Mouse (Mus musculus): ENCODE results near the gene Nr5a1. TPM values are rescaled to one million over a fixed set of nuclear protein-coding genes. Genes with fewer than 3 reads are reported as not detected.
A peak's percentile ranks its signal among the peaks of the same experiment; 100 is the strongest.

Nr5a1 gene
- polyA plus RNA-seq, 1 experiment from 2014 or later: 1.1 TPM

DNA sequence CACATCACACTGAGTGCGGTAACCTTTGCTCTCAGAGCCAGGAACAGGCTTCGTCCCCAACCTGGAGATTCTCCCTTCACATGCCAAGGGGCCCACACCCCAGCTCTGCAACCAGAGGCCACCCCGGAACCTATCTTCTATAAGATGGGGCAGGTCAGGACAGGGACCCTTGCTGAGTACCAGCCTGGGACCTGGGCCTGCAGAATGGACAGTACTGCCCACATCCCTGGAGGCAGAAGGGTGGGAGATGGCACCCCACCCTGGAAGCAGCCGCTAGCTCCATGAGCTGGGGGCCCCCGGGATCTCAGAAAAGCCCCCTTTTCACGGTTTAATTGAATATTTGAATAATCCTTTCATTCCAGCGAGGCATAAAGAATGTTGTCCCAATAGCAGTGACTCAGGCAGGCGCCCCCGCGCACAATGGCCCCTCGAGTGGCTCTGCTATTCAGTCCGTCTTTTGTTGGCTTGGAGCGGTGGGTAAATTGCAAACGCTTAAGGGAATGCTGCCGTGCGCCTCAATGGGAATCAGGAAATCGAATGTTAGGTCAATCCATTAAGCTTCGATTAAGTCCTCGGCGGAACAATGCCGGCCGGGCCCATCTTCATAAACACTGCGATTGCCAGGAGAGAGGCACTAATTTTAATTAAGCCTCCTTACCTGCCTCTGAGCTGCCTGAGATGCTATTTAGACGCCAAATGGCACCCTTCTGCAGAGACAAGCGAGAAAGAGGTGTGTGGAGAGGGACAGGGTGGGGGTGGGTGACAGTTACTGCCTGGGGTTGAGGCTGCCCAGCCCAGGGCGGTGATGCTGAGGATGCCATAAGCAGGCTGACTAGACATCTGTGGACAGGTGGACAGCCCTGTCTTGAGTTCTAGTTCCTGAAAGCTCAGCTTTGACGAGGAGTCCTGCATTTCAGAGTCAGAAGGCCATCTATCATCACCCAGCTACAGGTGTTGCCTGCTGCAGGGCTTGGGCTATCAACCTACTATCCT, 16.9 kb downstream of the Nr5a1 start:
- 9% methylated on average over 27 of the region's 27 CpGs for WGBS
- H3K36me3 ChIP-seq (replicated peaks): no peaks in the 10 kb centered on the region
- no peak overlapping the region for H3K27ac ChIP-seq
- peak overlapping the region; percentile 29 for H3K4me2 ChIP-seq
- no peaks in the 10 kb centered on the region for H3K9me3 ChIP-seq
- peak; percentile 44 for ATAC-seq (ENCODE audit: low FRiP score)
- no peak overlapping the region for H3K4me3 ChIP-seq (replicated peaks)
- peaks cover 100% of the 10 kb centered on the region for H3K27me3 ChIP-seq
- peaks cover 37% of the 10 kb centered on the region for H3K4me1 ChIP-seq
- no peak overlapping the region; the same call in 1 of the 2 replicates for H3K9ac ChIP-seq

DNA sequence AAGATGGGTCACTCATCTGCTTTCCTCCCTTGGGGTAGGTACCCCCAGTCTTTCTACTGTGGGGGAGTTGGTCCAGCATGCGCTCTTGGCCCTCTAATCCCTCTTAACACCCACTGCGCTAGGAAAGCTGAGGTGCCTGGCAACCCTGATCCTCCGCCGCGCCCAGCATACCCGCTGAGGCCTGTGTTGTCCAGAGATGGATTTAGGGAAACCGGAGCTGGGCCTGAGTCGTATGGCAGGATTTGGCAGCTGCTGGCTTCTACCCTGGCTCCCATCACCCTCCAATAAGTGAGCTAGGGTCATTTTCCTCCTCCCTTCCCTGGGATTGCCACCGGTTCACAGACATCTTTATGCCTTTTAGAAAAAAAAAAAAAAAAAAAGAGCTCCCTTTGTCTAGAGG, 18.6 kb downstream of the Nr5a1 start:
- no peak overlapping the region for H3K27ac ChIP-seq

DNA sequence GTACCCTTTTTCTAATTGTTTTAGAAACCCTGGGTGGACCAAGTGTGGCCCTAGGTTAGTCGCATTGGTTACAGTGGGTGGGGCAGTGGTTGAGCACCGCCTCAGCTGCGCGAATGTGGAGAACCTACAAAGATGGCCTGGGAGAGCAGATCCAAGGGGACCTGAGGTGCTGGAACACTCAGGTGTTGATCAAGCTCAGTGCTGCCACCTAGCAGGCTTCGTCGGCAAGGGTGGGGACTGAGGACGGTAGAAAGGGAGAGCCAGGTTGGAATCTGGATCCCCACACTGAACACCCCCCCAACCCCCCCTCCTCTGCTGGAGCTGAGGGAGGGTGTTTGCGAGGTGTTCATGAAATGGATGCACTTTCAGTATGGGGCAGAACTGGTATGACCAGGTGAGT, 22.8 kb downstream of the Nr5a1 start:
- Histone ChIP-seq H3K4me1 (peaks cover 47% of the 10 kb centered on the region), H3K9ac (no peak overlapping the region), H3K27me3 (peaks cover 87% of the 10 kb centered on the region), H3K4me3 (replicated peaks) (no peak overlapping the region), H3K27ac (no peak overlapping the region), H3K4me2 (no peak overlapping the region), H3K36me3 (replicated peaks) (no peaks in the 10 kb centered on the region), H3K9me3 (no peaks in the 10 kb centered on the region)
- WGBS: 20% methylated on average over 8 of the region's 8 CpGs
- ATAC-seq (ENCODE audit: low FRiP score): no peak

More for the DNA sequence above, 18.6 kb downstream of the Nr5a1 start:
- Histone ChIP-seq H3K4me2 (no peak overlapping the region), H3K4me1 (peaks cover 40% of the 10 kb centered on the region), H3K36me3 (replicated peaks) (no peaks in the 10 kb centered on the region), H3K9me3 (no peaks in the 10 kb centered on the region), H3K4me3 (replicated peaks) (no peak overlapping the region), H3K27me3 (peaks cover 99% of the 10 kb centered on the region), H3K9ac (no peak overlapping the region)
- WGBS: 16% methylated on average over 9 of the region's 9 CpGs
- no peak for ATAC-seq (ENCODE audit: low FRiP score)

DNA sequence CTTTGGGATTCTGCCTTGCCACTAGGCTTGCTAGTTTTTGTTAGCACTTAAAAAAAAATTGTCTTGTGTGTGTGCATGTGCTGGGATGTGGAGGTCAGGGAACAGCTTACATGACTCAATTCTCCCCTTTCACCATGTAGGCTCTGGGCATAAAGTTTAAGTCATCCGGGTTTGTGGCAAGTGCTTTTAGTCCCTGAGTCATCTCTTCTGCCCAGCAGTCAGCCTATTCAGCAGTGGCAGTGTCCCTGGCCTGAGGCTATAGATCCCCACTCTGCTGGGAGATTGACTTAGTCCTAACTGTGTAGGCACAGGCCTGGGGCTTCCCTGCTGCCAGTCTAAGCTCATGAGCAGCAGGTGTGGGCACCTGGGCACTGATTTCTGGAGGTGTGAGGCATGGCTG, 24.5 kb downstream of the Nr5a1 start:
- ATAC-seq (ENCODE audit: low FRiP score): no peak
- WGBS: 45% methylated on average over 1 of the region's 1 CpGs

DNA sequence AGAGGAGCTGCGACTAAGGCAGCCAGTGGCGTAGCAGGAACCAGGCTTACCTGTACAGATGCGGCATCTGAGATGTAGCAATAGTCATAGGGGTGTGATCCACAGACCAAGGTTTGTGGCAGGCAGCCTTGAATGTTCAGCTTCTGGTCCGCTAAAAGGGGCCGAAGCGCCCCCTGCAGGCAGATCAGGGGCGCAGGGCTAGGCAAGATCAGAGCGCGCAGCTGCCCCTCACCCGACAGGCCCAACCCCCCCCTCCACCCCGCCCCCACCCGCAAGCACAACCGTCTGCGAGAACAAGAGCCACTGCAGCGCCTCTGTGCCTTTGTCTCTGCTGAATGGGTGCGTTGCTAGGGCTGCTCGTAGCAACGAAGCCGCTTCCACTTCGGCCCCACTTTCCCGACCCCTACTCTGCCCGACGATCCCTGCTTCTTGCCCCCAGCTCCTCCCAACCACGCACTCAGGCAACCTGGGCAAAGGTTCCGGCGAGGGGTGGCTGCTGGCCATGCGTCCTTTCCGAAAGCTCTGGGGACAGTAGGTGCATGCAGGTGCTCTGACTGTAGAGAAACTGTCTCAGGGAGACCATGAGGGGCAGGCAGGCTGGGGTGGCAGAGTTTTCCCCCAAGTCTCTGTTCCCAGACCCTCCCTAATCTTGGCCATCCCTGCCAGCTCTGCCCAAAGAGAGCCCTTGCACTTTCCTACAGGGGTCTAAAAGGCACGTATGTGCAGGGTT, 25.4 kb downstream of the Nr5a1 start:
- Histone ChIP-seq H3K27me3 (peaks cover 66% of the 10 kb centered on the region), H3K4me2 (peak overlapping the region; percentile 58), H3K9ac (peak overlapping the region; percentile 56), H3K27ac (peak overlapping the region; percentile 56), H3K4me3 (replicated peaks) (peak overlapping the region; percentile 33), H3K9me3 (no peaks in the 10 kb centered on the region), H3K4me1 (peaks cover 35% of the 10 kb centered on the region), H3K36me3 (replicated peaks) (no peaks in the 10 kb centered on the region)
- peak; percentile 87 for ATAC-seq (ENCODE audit: low FRiP score)
- WGBS: 3% methylated on average over 29 of the region's 29 CpGs

More for the DNA sequence above, 24.5 kb downstream of the Nr5a1 start:
- H3K4me1 ChIP-seq: peaks cover 35% of the 10 kb centered on the region
- peak overlapping the region; percentile 56; the same call in 1 of the 2 replicates for H3K27ac ChIP-seq
- H3K36me3 ChIP-seq (replicated peaks): no peaks in the 10 kb centered on the region
- H3K4me3 ChIP-seq (replicated peaks): no peak overlapping the region
- no peak overlapping the region for H3K4me2 ChIP-seq
- H3K9ac ChIP-seq: no peak overlapping the region
- no peaks in the 10 kb centered on the region for H3K9me3 ChIP-seq
- peaks cover 70% of the 10 kb centered on the region for H3K27me3 ChIP-seq

DNA sequence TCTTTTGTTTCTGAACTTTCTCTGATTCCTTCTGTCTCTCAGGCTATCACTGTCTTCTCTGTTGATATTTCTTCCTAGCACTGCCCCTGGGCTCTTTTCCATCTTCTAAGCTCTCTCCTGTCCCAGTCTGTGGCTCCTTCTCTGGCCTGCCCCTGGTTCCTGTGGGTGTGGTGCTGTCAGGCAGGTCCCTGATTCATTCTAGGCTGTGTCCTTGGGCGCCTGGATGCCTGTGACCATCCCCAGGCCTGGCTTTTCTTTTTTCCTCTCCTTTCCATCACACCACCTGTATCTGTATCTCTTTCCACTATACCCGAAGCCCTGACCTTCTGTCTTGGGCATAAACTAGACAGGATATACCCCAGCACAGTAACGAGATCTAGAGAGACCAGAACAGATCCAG, 28.6 kb downstream of the Nr5a1 start:
- H3K36me3 ChIP-seq (replicated peaks): no peaks in the 10 kb centered on the region
- 65% methylated on average over 3 of the region's 3 CpGs for WGBS
- H3K27me3 ChIP-seq: peaks cover 36% of the 10 kb centered on the region
- no peak overlapping the region for H3K4me2 ChIP-seq
- H3K27ac ChIP-seq: no peak overlapping the region
- no peaks in the 10 kb centered on the region for H3K9me3 ChIP-seq
- H3K4me3 ChIP-seq (replicated peaks): no peak overlapping the region
- ATAC-seq (ENCODE audit: low FRiP score): no peak
- H3K9ac ChIP-seq: no peak overlapping the region
- peaks cover 32% of the 10 kb centered on the region for H3K4me1 ChIP-seq

DNA sequence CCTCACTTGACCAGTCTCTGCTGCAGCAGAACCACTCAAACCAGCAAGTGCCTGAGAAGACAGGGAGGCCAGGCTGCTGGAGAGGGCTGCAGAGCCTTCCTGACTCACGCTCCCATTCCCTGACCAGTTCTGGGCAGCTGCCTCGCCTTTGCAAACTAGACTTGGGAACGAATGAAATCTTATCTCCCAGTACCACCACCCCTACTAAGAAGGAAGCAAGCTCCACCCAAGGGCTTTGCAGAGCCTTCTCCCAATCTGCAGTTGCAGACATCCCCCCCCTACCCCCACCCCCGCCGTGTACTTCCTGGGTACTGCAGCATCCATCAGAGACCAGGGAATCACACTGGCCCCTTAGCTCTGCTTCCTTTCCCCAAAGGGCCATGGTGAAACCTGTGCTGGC, 31.3 kb downstream of the Nr5a1 start:
- no peaks in the 10 kb centered on the region for H3K9me3 ChIP-seq
- no peak overlapping the region for H3K4me2 ChIP-seq
- ATAC-seq (ENCODE audit: low FRiP score): no peak
- H3K27me3 ChIP-seq: peaks cover 25% of the 10 kb centered on the region
- no peak overlapping the region for H3K9ac ChIP-seq
- no peak overlapping the region for H3K27ac ChIP-seq
- H3K36me3 ChIP-seq (replicated peaks): no peaks in the 10 kb centered on the region
- WGBS: 89% methylated on average over 5 of the region's 5 CpGs
- H3K4me1 ChIP-seq: peaks cover 8% of the 10 kb centered on the region
- no peak overlapping the region for H3K4me3 ChIP-seq (replicated peaks)

DNA sequence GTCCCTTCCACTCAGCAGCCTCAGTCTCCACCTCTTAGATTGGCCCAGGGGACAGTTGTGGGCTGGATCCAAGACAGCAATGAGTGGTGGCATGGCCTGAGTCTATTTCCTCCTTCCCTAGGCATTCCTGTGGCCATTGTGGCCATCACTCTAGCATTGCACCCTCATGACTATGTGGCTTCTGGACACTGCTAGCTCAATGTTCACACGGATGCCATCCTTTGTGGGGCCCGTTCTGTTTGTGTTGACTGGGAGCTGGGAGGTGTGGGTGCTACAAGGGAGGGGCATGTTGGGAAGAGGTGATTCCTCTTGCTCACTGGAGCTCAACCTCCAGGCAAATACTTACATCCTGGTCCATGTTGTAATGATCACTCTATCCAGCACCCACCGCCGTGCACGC, 32.1 kb downstream of the Nr5a1 start:
- peaks cover 5% of the 10 kb centered on the region; the same call in 1 of the 2 replicates for H3K4me1 ChIP-seq
- no peak overlapping the region for H3K4me3 ChIP-seq (replicated peaks)
- H3K9me3 ChIP-seq: no peaks in the 10 kb centered on the region
- H3K27me3 ChIP-seq: peaks cover 16% of the 10 kb centered on the region; the same call in 1 of the 2 replicates
- H3K36me3 ChIP-seq (replicated peaks): no peaks in the 10 kb centered on the region
- WGBS: 91% methylated on average over 5 of the region's 5 CpGs
- H3K9ac ChIP-seq: no peak overlapping the region
- no peak overlapping the region for H3K4me2 ChIP-seq
- H3K27ac ChIP-seq: no peak overlapping the region
- no peak for ATAC-seq (ENCODE audit: low FRiP score)

DNA sequence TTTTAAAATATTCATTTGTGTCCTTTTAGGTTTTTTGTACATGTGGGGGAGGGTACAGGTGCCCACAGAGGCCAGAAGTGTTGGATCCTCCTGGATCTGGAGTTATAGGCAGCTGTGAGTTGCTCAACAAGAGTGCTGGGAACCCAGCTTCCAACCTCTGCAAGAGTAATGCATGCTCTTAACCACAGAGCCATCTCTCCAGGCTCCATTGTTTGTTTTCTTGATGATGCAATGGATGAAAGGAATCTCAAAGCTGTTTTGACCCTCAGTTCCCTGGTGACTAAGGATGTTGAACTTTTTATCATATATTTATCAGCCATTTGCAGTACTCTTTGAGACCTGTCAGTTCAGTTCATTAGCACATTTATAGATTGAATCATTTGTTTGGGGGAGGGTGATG, 35.4 kb downstream of the Nr5a1 start:
- peaks cover 18% of the 10 kb centered on the region; the same call in 1 of the 2 replicates for H3K27me3 ChIP-seq
- no peaks in the 10 kb centered on the region for H3K36me3 ChIP-seq (replicated peaks)
- no peak overlapping the region for H3K4me3 ChIP-seq (replicated peaks)
- H3K9me3 ChIP-seq: no peaks in the 10 kb centered on the region
- ATAC-seq (ENCODE audit: low FRiP score): no peak
- H3K4me2 ChIP-seq: no peak overlapping the region
- no peak overlapping the region for H3K9ac ChIP-seq
- H3K27ac ChIP-seq: no peak overlapping the region
- H3K4me1 ChIP-seq: no peaks in the 10 kb centered on the region

DNA sequence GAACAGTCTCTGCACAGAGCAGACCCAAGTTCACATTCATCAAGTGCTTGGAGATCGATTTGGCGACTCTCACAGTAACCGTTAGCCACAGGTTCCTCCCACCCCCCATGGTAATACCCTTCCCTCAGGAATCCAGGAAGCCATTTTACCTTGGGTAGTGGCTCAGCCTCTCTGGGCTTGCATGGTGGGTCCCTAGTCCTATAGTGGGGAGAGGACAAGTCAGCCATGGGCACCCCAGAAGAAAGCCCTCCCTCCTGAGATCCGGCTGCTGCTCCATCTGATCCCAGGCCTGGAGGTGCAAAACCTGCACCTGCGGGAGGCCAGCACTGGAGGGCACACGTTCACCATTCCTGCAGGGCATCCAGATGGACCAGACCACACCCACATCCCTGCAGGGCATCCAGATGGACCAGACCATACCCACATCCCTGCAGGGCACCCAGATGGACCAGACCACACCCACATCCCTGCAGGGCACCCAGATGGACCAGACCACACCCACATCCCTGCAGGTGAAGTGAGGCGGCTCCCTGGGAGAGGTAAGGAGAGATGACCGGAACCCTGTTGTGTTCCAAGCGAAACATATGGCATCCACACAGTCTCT, 38.9 kb downstream of the Nr5a1 start:
- 65% methylated on average over 9 of the region's 9 CpGs for WGBS
- Histone ChIP-seq H3K9ac (no peak overlapping the region), H3K4me1 (no peaks in the 10 kb centered on the region), H3K36me3 (replicated peaks) (no peaks in the 10 kb centered on the region), H3K4me2 (no peak overlapping the region), H3K27ac (no peak overlapping the region), H3K27me3 (peaks cover 41% of the 10 kb centered on the region), H3K4me3 (replicated peaks) (no peak overlapping the region), H3K9me3 (no peaks in the 10 kb centered on the region)
- 0 out of 2 replicates have a peak, but pooled peaks have one; percentile 51 for ATAC-seq (ENCODE audit: low FRiP score)

DNA sequence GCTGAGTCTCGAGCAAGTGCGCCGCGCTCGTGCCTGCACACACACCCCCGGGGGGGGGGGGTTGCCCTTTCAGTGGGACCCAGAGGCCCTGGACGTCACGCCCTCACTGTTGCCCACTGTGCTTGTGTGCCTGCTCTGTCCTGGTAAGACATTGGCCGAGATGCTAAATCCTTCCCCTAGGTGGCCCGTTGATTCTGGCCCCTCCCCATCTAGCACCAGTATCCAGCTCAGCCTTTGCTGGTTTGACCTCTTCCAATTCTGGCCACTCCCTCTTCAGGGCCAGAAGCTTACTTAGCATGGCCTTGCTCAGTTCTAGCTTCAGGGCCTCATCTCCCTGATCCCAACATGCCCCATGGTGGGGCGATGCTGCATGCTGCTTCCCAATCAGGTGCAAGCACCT, 41.8 kb downstream of the Nr5a1 start:
- peaks cover 8% of the 10 kb centered on the region for H3K4me1 ChIP-seq
- peaks cover 43% of the 10 kb centered on the region for H3K27me3 ChIP-seq
- no peaks in the 10 kb centered on the region for H3K9me3 ChIP-seq
- WGBS: 63% methylated on average over 11 of the region's 11 CpGs
- no peak for ATAC-seq (ENCODE audit: low FRiP score)
- H3K4me3 ChIP-seq (replicated peaks): no peak overlapping the region
- H3K27ac ChIP-seq: no peak overlapping the region
- H3K36me3 ChIP-seq (replicated peaks): no peaks in the 10 kb centered on the region
- H3K4me2 ChIP-seq: no peak overlapping the region
- H3K9ac ChIP-seq: no peak overlapping the region

All from forebrain, embryonic 12.5 days (tissue).